Mouse (Mus musculus): ENCODE measurements at regions not wholly inside any gene's neighbourhood (a gene's known extent, or its start where the extent isn't known, plus 50 kb on each side); places are given as distances from the start of the nearest gene placed in this dataset.

DNA sequence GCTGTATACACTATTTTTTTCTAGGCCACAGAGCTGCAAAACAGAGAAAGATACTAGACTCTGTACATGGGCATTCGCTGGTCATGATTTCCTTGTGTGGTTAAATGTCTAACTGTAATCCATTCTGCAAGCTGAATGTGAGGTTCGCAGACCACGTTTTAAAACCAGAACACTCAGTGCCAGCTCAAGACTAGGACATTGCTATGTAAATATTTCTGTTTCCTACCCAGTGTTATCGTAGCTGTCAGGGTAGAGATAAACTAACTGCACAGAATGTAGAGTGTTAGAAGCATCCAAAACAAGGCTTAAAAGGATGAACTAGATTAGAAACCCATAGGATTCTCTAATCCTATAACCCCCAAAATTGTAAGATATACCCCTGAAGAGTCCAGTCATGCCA is 494.1 kb upstream of the Map3k7 start:
- Histone ChIP-seq H3K9me3 (no peaks in the 10 kb centered on the region), H3K36me3 (replicated peaks) (no peaks in the 10 kb centered on the region), H3K27ac (no peak overlapping the region), H3K9ac (no peak overlapping the region), H3K4me3 (replicated peaks) (no peak overlapping the region), H3K27me3 (no peaks in the 10 kb centered on the region), H3K4me1 (no peaks in the 10 kb centered on the region), H3K4me2 (no peak overlapping the region)
- no peak for ATAC-seq (ENCODE audit: low FRiP score)
- 82% methylated on average over 4 of the region's 4 CpGs for WGBS

DNA sequence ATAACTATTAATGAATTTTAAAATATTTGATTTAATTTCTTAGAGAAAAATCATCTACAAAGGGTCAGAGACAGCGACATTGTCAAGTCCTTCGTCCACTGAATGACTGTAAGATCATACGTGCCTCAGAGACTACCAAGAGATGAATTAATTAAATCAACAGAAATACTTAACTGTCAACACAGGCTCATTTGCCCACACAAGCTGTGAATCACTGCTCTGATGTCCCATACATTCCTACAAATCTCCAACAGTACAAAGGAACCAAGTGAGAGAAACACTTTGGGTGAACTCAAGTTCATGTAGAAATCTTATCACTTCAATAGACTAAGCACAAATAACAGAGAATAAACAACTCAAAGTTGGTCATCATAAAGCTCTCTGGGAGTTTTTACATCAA is 471.4 kb upstream of the Map3k7 start:
- 57% methylated on average over 3 of the region's 3 CpGs for WGBS
- Histone ChIP-seq H3K4me1 (no peaks in the 10 kb centered on the region), H3K36me3 (replicated peaks) (no peaks in the 10 kb centered on the region), H3K27ac (no peak overlapping the region), H3K4me2 (no peak overlapping the region), H3K27me3 (no peaks in the 10 kb centered on the region), H3K9me3 (no peaks in the 10 kb centered on the region), H3K4me3 (replicated peaks) (no peak overlapping the region), H3K9ac (no peak overlapping the region)
- ATAC-seq (ENCODE audit: low FRiP score) = peak; percentile 33; the same call in 1 of the 2 replicates

GRCm38 (mm10) chr4:31493087-31493511 is 470.8 kb upstream of the Map3k7 start:
- WGBS = 36% methylated on average over 3 of the region's 3 CpGs

GRCm38 (mm10) chr4:31499888-31500287 is 464.0 kb upstream of the Map3k7 start:
- WGBS = 96% methylated on average over 2 of the region's 2 CpGs
- no peaks in the 10 kb centered on the region for H3K9me3 ChIP-seq
- no peak for ATAC-seq (ENCODE audit: low FRiP score)

More at GRCm38 (mm10) chr4:31493087-31493511, 470.8 kb upstream of the Map3k7 start:
- Histone ChIP-seq H3K9ac (no peak overlapping the region), H3K4me3 (replicated peaks) (no peak overlapping the region), H3K4me2 (no peak overlapping the region), H3K36me3 (replicated peaks) (no peaks in the 10 kb centered on the region), H3K27me3 (no peaks in the 10 kb centered on the region), H3K27ac (no peak overlapping the region), H3K4me1 (no peaks in the 10 kb centered on the region), H3K9me3 (no peaks in the 10 kb centered on the region)
- peak; percentile 77 for ATAC-seq (ENCODE audit: low FRiP score)

GRCm38 (mm10) chr4:31500432-31500831 is 463.5 kb upstream of the Map3k7 start:
- H3K4me1 ChIP-seq = no peaks in the 10 kb centered on the region
- no peak overlapping the region for H3K4me2 ChIP-seq
- H3K9me3 ChIP-seq = no peaks in the 10 kb centered on the region
- H3K27ac ChIP-seq = no peak overlapping the region
- no peak overlapping the region for H3K4me3 ChIP-seq (replicated peaks)
- WGBS = 84% methylated on average over 4 of the region's 4 CpGs
- H3K36me3 ChIP-seq (replicated peaks) = no peaks in the 10 kb centered on the region
- H3K27me3 ChIP-seq = no peaks in the 10 kb centered on the region
- H3K9ac ChIP-seq = no peak overlapping the region
- no peak for ATAC-seq (ENCODE audit: low FRiP score)

More at GRCm38 (mm10) chr4:31499888-31500287, 464.0 kb upstream of the Map3k7 start:
- H3K27me3 ChIP-seq = no peaks in the 10 kb centered on the region
- H3K4me2 ChIP-seq = no peak overlapping the region
- no peak overlapping the region for H3K4me3 ChIP-seq (replicated peaks)
- H3K27ac ChIP-seq = no peak overlapping the region
- H3K4me1 ChIP-seq = no peaks in the 10 kb centered on the region
- H3K9ac ChIP-seq = no peak overlapping the region
- no peaks in the 10 kb centered on the region for H3K36me3 ChIP-seq (replicated peaks)

- no peaks in the 10 kb centered on the region for H3K4me1 ChIP-seq
- no peaks in the 10 kb centered on the region for H3K36me3 ChIP-seq (replicated peaks)
- H3K9ac ChIP-seq = no peak overlapping the region
- no peak overlapping the region for H3K4me3 ChIP-seq (replicated peaks)
- no peak for ATAC-seq (ENCODE audit: low FRiP score)
- WGBS = 38% methylated on average over 4 of the region's 4 CpGs
- no peaks in the 10 kb centered on the region for H3K27me3 ChIP-seq
- H3K27ac ChIP-seq = no peak overlapping the region
- no peak overlapping the region for H3K4me2 ChIP-seq
- H3K9me3 ChIP-seq = no peaks in the 10 kb centered on the region
These were observed 438.2 kb upstream of the Map3k7 start for GRCm38 (mm10) chr4:31525638-31526207.

DNA sequence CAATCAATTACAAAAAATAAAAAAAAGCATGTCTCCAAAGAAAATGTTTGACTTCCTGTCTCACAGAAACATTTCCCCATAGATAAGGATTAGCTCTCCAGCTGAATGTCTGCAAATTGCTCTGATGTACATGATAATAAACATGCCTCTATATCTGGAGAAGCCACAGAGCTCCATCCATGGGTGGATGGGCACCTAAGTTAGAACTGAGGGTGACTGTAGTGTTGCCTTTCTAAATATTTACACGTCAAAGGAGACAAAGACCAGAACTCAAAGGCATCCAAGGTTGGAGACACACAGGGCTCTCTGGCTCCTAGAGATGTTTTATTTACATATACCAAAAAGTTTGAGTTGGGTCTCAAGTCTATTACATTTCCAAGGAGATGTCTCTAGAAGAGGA is 427.1 kb upstream of the Map3k7 start:
- Histone ChIP-seq H3K36me3 (replicated peaks) (no peaks in the 10 kb centered on the region), H3K4me2 (no peak overlapping the region), H3K9me3 (no peaks in the 10 kb centered on the region), H3K9ac (no peak overlapping the region), H3K4me3 (replicated peaks) (no peak overlapping the region), H3K4me1 (no peaks in the 10 kb centered on the region), H3K27ac (no peak overlapping the region), H3K27me3 (no peaks in the 10 kb centered on the region)
- whole genome bisulfite sequencing = 87% methylated on average over 1 of the region's 1 CpGs
- no peak for ATAC-seq (ENCODE audit: low FRiP score)

DNA sequence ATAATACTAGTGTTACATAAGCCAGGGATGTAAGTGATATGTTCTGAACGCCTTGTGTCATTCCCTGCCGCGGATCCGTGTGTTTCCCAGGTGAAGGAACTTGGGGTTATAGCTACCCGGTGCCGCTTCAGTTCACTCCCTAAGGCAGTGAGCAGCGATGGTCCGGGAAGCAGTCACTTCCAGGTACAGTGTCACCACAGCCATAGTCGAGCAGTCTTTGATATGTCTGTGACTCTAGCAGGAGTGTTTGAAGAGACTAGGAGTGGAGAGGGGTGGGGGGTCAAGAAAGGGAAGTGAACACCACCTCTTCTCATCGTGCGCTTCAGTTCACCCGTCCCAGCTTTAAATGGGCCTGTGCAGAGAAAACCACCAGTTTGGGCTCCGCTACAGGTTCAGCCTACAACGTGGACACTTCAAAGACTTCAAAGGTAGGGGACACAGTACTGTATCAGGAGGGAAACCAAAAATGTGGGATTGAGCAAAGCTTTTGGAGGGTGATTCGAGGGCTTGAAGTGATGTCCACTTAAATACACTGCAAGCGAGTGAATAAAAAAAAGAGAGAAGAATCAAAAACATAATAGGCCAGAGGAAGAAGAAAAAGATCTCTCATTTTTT is 410.0 kb upstream of the Map3k7 start:
- ATAC-seq (ENCODE audit: low FRiP score) = no peak
- no peak overlapping the region for H3K4me2 ChIP-seq
- H3K4me1 ChIP-seq = no peaks in the 10 kb centered on the region
- WGBS = 91% methylated on average over 16 of the region's 16 CpGs
- no peak overlapping the region for H3K9ac ChIP-seq
- no peak overlapping the region for H3K4me3 ChIP-seq (replicated peaks)
- H3K27ac ChIP-seq = no peak overlapping the region
- no peaks in the 10 kb centered on the region for H3K36me3 ChIP-seq (replicated peaks)
- no peaks in the 10 kb centered on the region for H3K27me3 ChIP-seq
- H3K9me3 ChIP-seq = no peaks in the 10 kb centered on the region

- Histone ChIP-seq H3K4me3 (replicated peaks) (no peak overlapping the region), H3K9me3 (no peaks in the 10 kb centered on the region), H3K27me3 (no peaks in the 10 kb centered on the region), H3K36me3 (replicated peaks) (no peaks in the 10 kb centered on the region), H3K9ac (no peak overlapping the region), H3K27ac (no peak overlapping the region), H3K4me1 (peaks cover 1% of the 10 kb centered on the region; the same call in 1 of the 2 replicates), H3K4me2 (no peak overlapping the region)
- ATAC-seq (ENCODE audit: low FRiP score) = no peak
- 89% methylated on average over 1 of the region's 1 CpGs for WGBS
These were observed 408.8 kb upstream of the Map3k7 start for GRCm38 (mm10) chr4:31555077-31555476.

DNA sequence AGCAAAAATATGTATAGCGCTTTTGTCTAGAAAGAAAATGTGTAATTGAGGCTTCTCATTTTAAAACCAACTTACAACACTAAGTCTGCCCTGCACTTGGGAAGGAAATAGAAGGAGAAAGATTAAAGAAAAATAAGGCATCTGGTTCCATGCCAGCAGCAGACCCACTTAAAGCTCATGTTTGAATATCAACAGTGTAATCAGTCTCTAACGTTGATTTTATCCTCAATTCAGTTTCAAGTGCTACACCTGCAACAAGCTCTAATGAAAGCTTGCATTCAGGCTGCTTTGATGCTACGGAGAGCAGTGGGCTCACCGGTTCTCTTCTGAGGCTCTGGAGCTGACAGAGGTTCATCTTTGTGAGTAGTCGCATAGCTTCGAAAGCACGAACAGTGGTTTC is 406.6 kb upstream of the Map3k7 start:
- Histone ChIP-seq H3K4me2 (no peak overlapping the region), H3K4me1 (peaks cover 5% of the 10 kb centered on the region; the same call in 1 of the 2 replicates), H3K36me3 (replicated peaks) (no peaks in the 10 kb centered on the region), H3K9me3 (no peaks in the 10 kb centered on the region), H3K4me3 (replicated peaks) (no peak overlapping the region), H3K27ac (no peak overlapping the region), H3K27me3 (no peaks in the 10 kb centered on the region), H3K9ac (no peak overlapping the region)
- WGBS = 81% methylated on average over 7 of the region's 7 CpGs
- ATAC-seq (ENCODE audit: low FRiP score) = no peak

- Histone ChIP-seq H3K4me2 (no peak overlapping the region), H3K4me3 (replicated peaks) (no peak overlapping the region), H3K9ac (no peak overlapping the region), H3K27me3 (peaks cover 24% of the 10 kb centered on the region), H3K36me3 (replicated peaks) (no peaks in the 10 kb centered on the region), H3K4me1 (peaks cover 5% of the 10 kb centered on the region; the same call in 1 of the 2 replicates), H3K9me3 (no peaks in the 10 kb centered on the region), H3K27ac (no peak overlapping the region)
- 28% methylated on average over 4 of the region's 4 CpGs for WGBS
- ATAC-seq (ENCODE audit: low FRiP score) = no peak
These were observed 403.6 kb upstream of the Map3k7 start for GRCm38 (mm10) chr4:31560305-31560704.

DNA sequence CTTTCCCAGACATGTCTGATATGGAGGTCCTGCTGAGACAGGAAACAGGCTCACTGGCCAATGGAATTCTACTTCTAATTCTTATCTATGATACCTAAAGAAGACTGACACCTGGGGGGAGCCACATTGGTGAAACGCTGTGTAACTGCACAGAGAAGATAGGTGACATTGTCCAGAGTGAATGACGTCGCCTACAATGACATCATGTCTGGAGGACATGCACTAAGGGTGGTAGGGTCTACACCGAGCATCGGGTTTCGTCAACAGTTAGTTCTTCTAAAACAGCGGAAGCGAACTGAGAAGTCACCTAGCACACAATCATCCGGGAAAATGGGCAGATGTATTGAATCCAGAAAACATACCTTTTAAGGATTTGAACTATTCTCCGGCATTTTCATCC is 402.7 kb upstream of the Map3k7 start:
- no peak overlapping the region for H3K9ac ChIP-seq
- no peak overlapping the region for H3K4me3 ChIP-seq (replicated peaks)
- peaks cover 31% of the 10 kb centered on the region for H3K27me3 ChIP-seq
- H3K27ac ChIP-seq = no peak overlapping the region
- no peaks in the 10 kb centered on the region for H3K9me3 ChIP-seq
- H3K4me1 ChIP-seq = peaks cover 5% of the 10 kb centered on the region; the same call in 1 of the 2 replicates
- no peaks in the 10 kb centered on the region for H3K36me3 ChIP-seq (replicated peaks)
- WGBS = 93% methylated on average over 10 of the region's 10 CpGs
- H3K4me2 ChIP-seq = no peak overlapping the region
- ATAC-seq (ENCODE audit: low FRiP score) = 0 out of 2 replicates have a peak, but pooled peaks have one; percentile 39

- Histone ChIP-seq H3K27me3 (peaks cover 32% of the 10 kb centered on the region), H3K4me2 (no peak overlapping the region), H3K36me3 (replicated peaks) (no peaks in the 10 kb centered on the region), H3K27ac (no peak overlapping the region), H3K9me3 (no peaks in the 10 kb centered on the region), H3K9ac (no peak overlapping the region), H3K4me3 (replicated peaks) (no peak overlapping the region), H3K4me1 (peaks cover 7% of the 10 kb centered on the region; the same call in 1 of the 2 replicates)
- WGBS = 43% methylated on average over 3 of the region's 3 CpGs
- no peak; the same call in 1 of the 2 replicates for ATAC-seq (ENCODE audit: low FRiP score)
These were observed 402.1 kb upstream of the Map3k7 start for GRCm38 (mm10) chr4:31561823-31562222.
